Mouse (Mus musculus) C2C12 (cell line): Measurements from ENCODE around the gene Zfp286. TPM values are rescaled to one million over a fixed set of nuclear protein-coding genes. Genes with fewer than 3 reads are reported as not detected.

Source experiments
- H3K27me3 ChIP-seq: one replicate; pipeline ENCODE4 v1.6.1; 2011; ENCODE audit not compliant: control insufficient read depth, insufficient read depth, insufficient read length
- H3K36me3 ChIP-seq: one replicate; pipeline ENCODE4 v1.6.1; 2011; ENCODE audit not compliant: control insufficient read depth, insufficient read depth
- H3K4me3 ChIP-seq: one replicate; pipeline ENCODE4 v1.5.1; 2011; ENCODE audit warnings: mild to moderate bottlenecking, control low read depth; ENCODE audit not compliant: poor library complexity, insufficient read depth, severe bottlenecking
- H3K79me2 ChIP-seq: one replicate; pipeline ENCODE4 v1.6.1; 2011; ENCODE audit not compliant: control insufficient read depth, insufficient read depth
- H3K79me3 ChIP-seq: one replicate; pipeline ENCODE4 v1.6.1; 2011; ENCODE audit warnings: low read depth, control low read depth
- H3ac ChIP-seq: one replicate; pipeline ENCODE3; 2011; ENCODE audit warnings: low read depth; ENCODE audit not compliant: control insufficient read depth, insufficient read length
- MAX ChIP-seq: IDR thresholded peaks from one replicate; pipeline ENCODE4 v1.6.1; 2011; ENCODE audit warnings: mild to moderate bottlenecking, control low read depth
- MYOD1 ChIP-seq: IDR thresholded peaks from one replicate; pipeline ENCODE4 v1.6.1; 2011; ENCODE audit warnings: low read depth; ENCODE audit not compliant: control insufficient read depth, insufficient read length
- MYOG ChIP-seq: IDR thresholded peaks from one replicate; pipeline ENCODE4 v1.6.1; 2011; ENCODE audit not compliant: control insufficient read depth, insufficient read length; ENCODE audit errors: extremely low read depth
- USF1 ChIP-seq: IDR thresholded peaks from one replicate; pipeline ENCODE4 v1.6.1; 2011; ENCODE audit warnings: low read depth, mild to moderate bottlenecking, control low read depth, moderate library complexity
- polyA plus RNA-seq: library from polyadenylated mRNA; unstranded; fragments of >200 nt; fragmentation: generic; extraction: Trizol; gene quantifications from one replicate; pipeline ENCODE4 v1.2.1, GENCODE M21; 2012; ENCODE audit warnings: missing spikeins

Zfp286 gene
- polyA plus RNA-seq, 1 experiment = not detected

- Histone ChIP-seq H3K4me3 (no peak overlapping the region), H3K79me3 (no peaks in the 10 kb centered on the region), H3K36me3 (no peaks in the 10 kb centered on the region), H3ac (no peak overlapping the region), H3K79me2 (no peaks in the 10 kb centered on the region), H3K27me3 (no peaks in the 10 kb centered on the region)
- TF ChIP-seq MYOD1 (no peak), USF1 (no peak), MYOG (no peak), MAX (no peak)
Observed at GRCm38 (mm10) chr11:62706141-62706540, 83.1 kb downstream of the Zfp286 start.

Other genes starting within 250 kb of the Zfp286 start
- 1,633 TPM for gene Ubb, start 238.3 kb downstream of the Zfp286 start, polyA plus RNA-seq
- gene Trpv2, start 215.0 kb downstream of the Zfp286 start, polyA plus RNA-seq = 12.8 TPM
- 12.5 TPM for gene Lrrc75a, start 140.9 kb downstream of the Zfp286 start, polyA plus RNA-seq
- 29.1 TPM for gene Mmgt2, start 140.8 kb downstream of the Zfp286 start, polyA plus RNA-seq
- 1.2 TPM for gene Zfp287, start 57.6 kb downstream of the Zfp286 start, polyA plus RNA-seq
- not detected for gene Gm10428, start 36.4 kb downstream of the Zfp286 start, polyA plus RNA-seq
- 24.2 TPM for gene Trim16, start 30.8 kb upstream of the Zfp286 start, polyA plus RNA-seq
- 0.02 TPM for gene Fbxw10, start 57.6 kb upstream of the Zfp286 start, polyA plus RNA-seq
- 13.7 TPM for gene Tvp23b, start 90.0 kb upstream of the Zfp286 start, polyA plus RNA-seq
- gene Cdrt4, start 161.7 kb upstream of the Zfp286 start, polyA plus RNA-seq = not detected